Mouse (Mus musculus): ENCODE measurements around the gene Rabl2. TPM values are rescaled to one million over a fixed set of nuclear protein-coding genes. Genes with fewer than 3 reads are reported as not detected.

Rabl2 gene
- 82.6 and 88.4 TPM in 2 replicates for polyA plus RNA-seq (2014; fragmentation: Nextera tagmentation; extraction: Ambion mirVana)

GRCm38 (mm10) chr15:89591723-89592455 lies at the start of gene Rabl2:
Rabl2 (minus strand) TSS chr15:89591923.
- Histone ChIP-seq H3K36me3 (ENCODE audit: control insufficient read depth, insufficient read depth, low read length) (peaks cover 11% of the 10 kb centered on the region), H3K4me1 (ENCODE audit: control insufficient read depth, insufficient read depth, low read length) (peaks cover 10% of the 10 kb centered on the region), H3K4me2 (ENCODE audit: low read length) (peak within 1 kb of the TSS; percentile 77), H3K9ac (replicated peaks; ENCODE audit: low read length) (peak within 1 kb of the TSS; percentile 71), H3K27ac (replicated peaks; ENCODE audit: low read depth, low read length) (peak within 1 kb of the TSS; percentile 83), H3K9me3 (ENCODE audit: control insufficient read depth, low read length) (no peaks in the 10 kb centered on the region), H3K27me3 (ENCODE audit: control insufficient read depth, insufficient read depth, low read length) (no peaks in the 10 kb centered on the region), H3K4me3 (replicated peaks; ENCODE audit: low read depth, low read length) (peak within 1 kb of the TSS; percentile 65)
- WGBS = under 1% methylated on average over 35 of the region's 35 CpGs
- peak; percentile 94 for ATAC-seq (ENCODE audit: low FRiP score, low TSS enrichment)
- peak; percentile 95 for DNase-seq

GRCm38 (mm10) chr15:89623626-89623959 lies 31.9 kb upstream of the Rabl2 start:
- no peak overlapping the region for H3K4me2 ChIP-seq (ENCODE audit: low read length)
- 4% methylated on average over 6 of the region's 6 CpGs for WGBS

GRCm38 (mm10) chr15:89622959-89623625 lies 31.4 kb upstream of the Rabl2 start:
- H3K9ac ChIP-seq (replicated peaks; ENCODE audit: low read length) = no peak overlapping the region
- WGBS = 72% methylated on average over 5 of the region's 5 CpGs
- no peak overlapping the region for H3K27ac ChIP-seq (replicated peaks; ENCODE audit: low read depth, low read length)
- no peak overlapping the region for H3K4me3 ChIP-seq (replicated peaks; ENCODE audit: low read depth, low read length)
- H3K36me3 ChIP-seq (ENCODE audit: control insufficient read depth, insufficient read depth, low read length) = no peaks in the 10 kb centered on the region
- ATAC-seq (ENCODE audit: low FRiP score, low TSS enrichment) (no peak), DNase-seq (no peak)
- H3K4me2 ChIP-seq (ENCODE audit: low read length) = no peak overlapping the region
- no peaks in the 10 kb centered on the region for H3K4me1 ChIP-seq (ENCODE audit: control insufficient read depth, insufficient read depth, low read length)
- no peaks in the 10 kb centered on the region for H3K27me3 ChIP-seq (ENCODE audit: control insufficient read depth, insufficient read depth, low read length)
- H3K9me3 ChIP-seq (ENCODE audit: control insufficient read depth, low read length) = no peaks in the 10 kb centered on the region

More at GRCm38 (mm10) chr15:89623626-89623959, 31.9 kb upstream of the Rabl2 start:
- Histone ChIP-seq H3K4me3 (replicated peaks; ENCODE audit: low read depth, low read length) (no peak overlapping the region), H3K9ac (replicated peaks; ENCODE audit: low read length) (no peak overlapping the region), H3K27me3 (ENCODE audit: control insufficient read depth, insufficient read depth, low read length) (no peaks in the 10 kb centered on the region), H3K4me1 (ENCODE audit: control insufficient read depth, insufficient read depth, low read length) (no peaks in the 10 kb centered on the region), H3K9me3 (ENCODE audit: control insufficient read depth, low read length) (no peaks in the 10 kb centered on the region), H3K27ac (replicated peaks; ENCODE audit: low read depth, low read length) (no peak overlapping the region), H3K36me3 (ENCODE audit: control insufficient read depth, insufficient read depth, low read length) (no peaks in the 10 kb centered on the region)
- DNase-seq = peak; percentile 94
- ATAC-seq (ENCODE audit: low FRiP score, low TSS enrichment) = peak; percentile 55; the same call in 1 of the 2 replicates

GRCm38 (mm10) chr15:89622312-89622958 lies 30.7 kb upstream of the Rabl2 start:
- H3K9me3 ChIP-seq (ENCODE audit: control insufficient read depth, low read length) = no peaks in the 10 kb centered on the region
- no peak overlapping the region for H3K4me3 ChIP-seq (replicated peaks; ENCODE audit: low read depth, low read length)
- H3K4me1 ChIP-seq (ENCODE audit: control insufficient read depth, insufficient read depth, low read length) = no peaks in the 10 kb centered on the region
- no peaks in the 10 kb centered on the region for H3K27me3 ChIP-seq (ENCODE audit: control insufficient read depth, insufficient read depth, low read length)
- peak; percentile 14; the same call in 1 of the 2 replicates for ATAC-seq (ENCODE audit: low FRiP score, low TSS enrichment)
- no peak overlapping the region for H3K9ac ChIP-seq (replicated peaks; ENCODE audit: low read length)
- WGBS = 75% methylated on average over 12 of the region's 12 CpGs
- DNase-seq = peak; percentile 79
- no peak overlapping the region for H3K4me2 ChIP-seq (ENCODE audit: low read length)
- no peak overlapping the region for H3K27ac ChIP-seq (replicated peaks; ENCODE audit: low read depth, low read length)
- H3K36me3 ChIP-seq (ENCODE audit: control insufficient read depth, insufficient read depth, low read length) = no peaks in the 10 kb centered on the region

- WGBS = 88% methylated on average over 9 of the region's 9 CpGs
- Histone ChIP-seq H3K36me3 (ENCODE audit: control insufficient read depth, insufficient read depth, low read length) (no peaks in the 10 kb centered on the region), H3K9ac (replicated peaks; ENCODE audit: low read length) (no peak overlapping the region), H3K27me3 (ENCODE audit: control insufficient read depth, insufficient read depth, low read length) (no peaks in the 10 kb centered on the region), H3K4me2 (ENCODE audit: low read length) (no peak overlapping the region), H3K4me3 (replicated peaks; ENCODE audit: low read depth, low read length) (no peak overlapping the region), H3K4me1 (ENCODE audit: control insufficient read depth, insufficient read depth, low read length) (no peaks in the 10 kb centered on the region), H3K27ac (replicated peaks; ENCODE audit: low read depth, low read length) (no peak overlapping the region), H3K9me3 (ENCODE audit: control insufficient read depth, low read length) (no peaks in the 10 kb centered on the region)
- DNase-seq (no peak), ATAC-seq (ENCODE audit: low FRiP score, low TSS enrichment) (no peak)
These were observed 16.2 kb upstream of the Rabl2 start for GRCm38 (mm10) chr15:89607888-89608287.

- no peak for ATAC-seq (ENCODE audit: low FRiP score, low TSS enrichment)
- WGBS = 87% methylated on average over 8 of the region's 8 CpGs
- Histone ChIP-seq H3K4me3 (replicated peaks; ENCODE audit: low read depth, low read length) (no peak overlapping the region), H3K4me1 (ENCODE audit: control insufficient read depth, insufficient read depth, low read length) (no peaks in the 10 kb centered on the region), H3K4me2 (ENCODE audit: low read length) (no peak overlapping the region), H3K9ac (replicated peaks; ENCODE audit: low read length) (no peak overlapping the region), H3K36me3 (ENCODE audit: control insufficient read depth, insufficient read depth, low read length) (no peaks in the 10 kb centered on the region), H3K27me3 (ENCODE audit: control insufficient read depth, insufficient read depth, low read length) (no peaks in the 10 kb centered on the region), H3K27ac (replicated peaks; ENCODE audit: low read depth, low read length) (no peak overlapping the region), H3K9me3 (ENCODE audit: control insufficient read depth, low read length) (no peaks in the 10 kb centered on the region)
- DNase-seq = no peak
These were observed 15.8 kb upstream of the Rabl2 start for GRCm38 (mm10) chr15:89607480-89607879.

- H3K4me3 ChIP-seq (replicated peaks; ENCODE audit: low read depth, low read length) = no peak overlapping the region
- 83% methylated on average over 12 of the region's 12 CpGs for WGBS
- no peak for ATAC-seq (ENCODE audit: low FRiP score, low TSS enrichment)
- no peaks in the 10 kb centered on the region for H3K9me3 ChIP-seq (ENCODE audit: control insufficient read depth, low read length)
- no peak overlapping the region for H3K9ac ChIP-seq (replicated peaks; ENCODE audit: low read length)
- H3K27me3 ChIP-seq (ENCODE audit: control insufficient read depth, insufficient read depth, low read length) = no peaks in the 10 kb centered on the region
- no peaks in the 10 kb centered on the region for H3K4me1 ChIP-seq (ENCODE audit: control insufficient read depth, insufficient read depth, low read length)
- no peak overlapping the region for H3K27ac ChIP-seq (replicated peaks; ENCODE audit: low read depth, low read length)
- no peaks in the 10 kb centered on the region for H3K36me3 ChIP-seq (ENCODE audit: control insufficient read depth, insufficient read depth, low read length)
- peak; percentile 21 for DNase-seq
- no peak overlapping the region for H3K4me2 ChIP-seq (ENCODE audit: low read length)
These were observed 14.3 kb upstream of the Rabl2 start for GRCm38 (mm10) chr15:89605822-89606570.

- Histone ChIP-seq H3K9ac (replicated peaks; ENCODE audit: low read length) (peak overlapping the region; percentile 71), H3K4me2 (ENCODE audit: low read length) (peak overlapping the region; percentile 77), H3K27me3 (ENCODE audit: control insufficient read depth, insufficient read depth, low read length) (no peaks in the 10 kb centered on the region), H3K27ac (replicated peaks; ENCODE audit: low read depth, low read length) (no peak overlapping the region), H3K9me3 (ENCODE audit: control insufficient read depth, low read length) (no peaks in the 10 kb centered on the region), H3K4me1 (ENCODE audit: control insufficient read depth, insufficient read depth, low read length) (peaks cover 10% of the 10 kb centered on the region), H3K36me3 (ENCODE audit: control insufficient read depth, insufficient read depth, low read length) (peaks cover 5% of the 10 kb centered on the region; the same call in 1 of the 2 replicates), H3K4me3 (replicated peaks; ENCODE audit: low read depth, low read length) (peak overlapping the region; percentile 65)
- ATAC-seq (ENCODE audit: low FRiP score, low TSS enrichment) (peak; percentile 12; the same call in 1 of the 2 replicates), DNase-seq (no peak)
- WGBS = 47% methylated on average over 4 of the region's 4 CpGs
These were observed 825 bp upstream of the Rabl2 start for GRCm38 (mm10) chr15:89592548-89592947.

All from midbrain, embryonic 14.5 days (tissue).